Mouse (Mus musculus): ENCODE results near the gene Neo1. TPM values are rescaled to one million over a fixed set of nuclear protein-coding genes. Genes with fewer than 3 reads are reported as not detected.
A peak's percentile ranks its signal among the peaks of the same experiment; 100 is the strongest.

The Neo1 gene
- total and polyA plus RNA-seq, 3 experiments: 0.85 to 2.1 (median 1.4) TPM

DNA sequence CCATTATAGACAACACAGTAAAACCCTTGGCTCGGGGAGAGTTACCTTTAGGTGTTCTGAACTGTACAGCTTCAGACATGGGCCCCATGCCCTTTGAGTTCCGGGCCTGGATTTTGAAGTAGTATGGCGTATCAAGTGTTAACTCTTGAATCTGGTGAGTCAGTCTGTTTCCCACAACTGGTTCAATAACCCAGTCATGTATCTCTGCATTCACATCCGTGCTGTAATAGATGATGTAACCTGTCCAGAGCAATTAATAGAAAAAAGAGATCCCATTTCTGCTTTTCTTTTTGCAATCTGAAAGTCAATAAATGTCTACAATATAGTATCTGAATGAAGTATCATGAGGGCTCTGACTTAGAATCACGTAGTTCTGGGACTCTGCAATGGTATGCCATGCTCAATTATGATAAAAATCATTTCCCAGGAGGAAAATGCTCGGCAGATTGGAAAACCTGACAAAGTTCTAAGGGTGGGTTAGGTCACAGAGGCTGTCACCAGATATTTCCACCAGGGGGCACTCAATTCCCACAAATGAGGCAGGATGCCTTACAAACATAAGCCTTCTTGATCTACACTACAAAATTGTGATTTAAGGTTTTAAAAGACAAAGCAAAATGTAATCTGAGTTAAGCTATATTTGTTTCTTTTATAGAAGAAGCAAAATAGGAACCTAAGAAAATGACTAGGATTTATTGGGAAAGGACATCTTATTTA lies 133.2 kb downstream of the Neo1 start:
- DNase-seq (ENCODE audit: extremely low read depth): peak; percentile 67
- in situ Hi-C loops (cut with MboI; ENCODE audit: low pct_ligation_motif_present, low pct_unique_long_range_greater_than_20kb, low sequenced_read_pairs) (no loop called here), dilution Hi-C loops (cut with MboI; ENCODE audit: extremely low pct_ligation_motif_present, extremely low pct_unique_long_range_greater_than_20kb, low sequenced_read_pairs) (no loop called here)
- no peak overlapping the region for H3K9ac ChIP-seq (ENCODE audit: insufficient read depth, low read depth)
- no peaks in the 10 kb centered on the region for H3K79me2 ChIP-seq (replicated peaks; ENCODE audit: control insufficient read depth, extremely low read depth, insufficient read depth, poor library complexity, severe bottlenecking)
- no peaks in the 10 kb centered on the region for H3K27me3 ChIP-seq (replicated peaks)
- no peak overlapping the region for H3K27ac ChIP-seq (ENCODE audit: insufficient read depth, low read depth)
- H3K36me3 ChIP-seq (replicated peaks in 1 of 2; ENCODE audit: control insufficient read depth in 1 of 2, insufficient read depth in 1 of 2, low read length in 1 of 2): no peaks in the 10 kb centered on the region
- H3K4me1 ChIP-seq (ENCODE audit: control insufficient read depth in 1 of 2, insufficient read depth in 2 of 2): peaks cover 5 to 22% of the 10 kb centered on the region in 2 experiments; a peak in 3 of 4 replicates
- TF ChIP-seq RAD21 (IDR thresholded peaks at IDR 0.05; ENCODE audit: low read depth, low read length) (peak; percentile 94), ZNF384 (IDR thresholded peaks at IDR 0.05; ENCODE audit: low read depth, low read length) (no peak), SMC3 (IDR thresholded peaks at IDR 0.05; ENCODE audit: low read depth, low read length) (peak; percentile 77), HCFC1 (IDR thresholded peaks at IDR 0.05; ENCODE audit: low read depth, low read length) (no peak), MEF2A (IDR thresholded peaks at IDR 0.05; ENCODE audit: borderline replicate concordance, low read depth, low read length) (peak; percentile 20; the same call in 1 of the 2 replicates), CTCF (conservative IDR thresholded peaks at IDR 0.05 in 1 of 2, IDR thresholded peaks at IDR 0.05 in 1 of 2; ENCODE audit: low read depth in 2 of 2, low read length in 2 of 2) (peak; percentile 40 to 92; a peak in 3 of 4 replicates), IRF4 (IDR thresholded peaks at IDR 0.05; ENCODE audit: low read depth, low read length) (0 out of 2 replicates have a peak, but pooled peaks have one; percentile 22), ZC3H11A (IDR thresholded peaks at IDR 0.05; ENCODE audit: low read depth, low read length) (peak; percentile 15; the same call in 1 of the 2 replicates), ETS1 (conservative IDR thresholded peaks at IDR 0.05; ENCODE audit: low read depth, low read length) (no peak), EP300 (IDR thresholded peaks at IDR 0.05; ENCODE audit: low read length) (no peak), MAX (IDR thresholded peaks at IDR 0.05; ENCODE audit: low read length) (no peak)
- H3K4me3 ChIP-seq (replicated peaks in 1 of 3; ENCODE audit: low read depth in 2 of 3, low read length in 2 of 3, poor library complexity in 1 of 3): no peak overlapping the region
- H3K9me3 ChIP-seq (replicated peaks; ENCODE audit: low read length): no peaks in the 10 kb centered on the region
- no peak overlapping the region for H3K4me2 ChIP-seq (ENCODE audit: insufficient read depth, low read depth, poor library complexity, severe bottlenecking)

DNA sequence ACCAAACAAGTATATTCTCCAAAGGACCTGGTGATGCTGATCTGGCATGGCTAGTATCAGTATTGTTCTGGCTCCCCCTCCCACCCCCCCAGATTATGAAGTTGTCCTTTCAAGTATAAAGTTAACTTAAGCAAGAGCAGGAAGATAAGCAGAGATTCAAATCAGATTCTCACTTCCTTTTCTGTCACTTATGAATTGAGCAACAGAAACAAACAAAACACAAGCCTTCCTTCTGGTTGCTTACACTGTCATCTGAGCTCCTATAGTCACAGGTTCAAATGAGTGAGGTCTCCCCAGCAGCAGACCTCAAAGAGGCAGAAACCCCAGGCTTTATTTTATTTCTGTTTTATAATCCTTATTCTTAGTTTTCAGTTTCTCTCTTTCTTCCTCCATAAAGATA lies 136.6 kb downstream of the Neo1 start:
- Histone ChIP-seq H3K4me2 (ENCODE audit: insufficient read depth, low read depth, poor library complexity, severe bottlenecking) (peak overlapping the region; percentile 71), H3K9ac (ENCODE audit: insufficient read depth, low read depth) (no peak overlapping the region), H3K27ac (ENCODE audit: insufficient read depth, low read depth) (no peak overlapping the region), H3K4me3 (replicated peaks in 1 of 3; ENCODE audit: low read depth in 2 of 3, low read length in 2 of 3, poor library complexity in 1 of 3) (no peak overlapping the region), H3K4me1 (ENCODE audit: control insufficient read depth in 1 of 2, insufficient read depth in 2 of 2) (peaks cover 5 to 22% of the 10 kb centered on the region in 2 experiments; a peak in 3 of 4 replicates), H3K79me2 (replicated peaks; ENCODE audit: control insufficient read depth, extremely low read depth, insufficient read depth, poor library complexity, severe bottlenecking) (no peaks in the 10 kb centered on the region), H3K9me3 (replicated peaks; ENCODE audit: low read length) (no peaks in the 10 kb centered on the region), H3K27me3 (replicated peaks) (no peaks in the 10 kb centered on the region), H3K36me3 (replicated peaks in 1 of 2; ENCODE audit: control insufficient read depth in 1 of 2, insufficient read depth in 1 of 2, low read length in 1 of 2) (no peaks in the 10 kb centered on the region)
- in situ Hi-C loops (cut with MboI; ENCODE audit: low pct_ligation_motif_present, low pct_unique_long_range_greater_than_20kb, low sequenced_read_pairs) (no loop called here), dilution Hi-C loops (cut with MboI; ENCODE audit: extremely low pct_ligation_motif_present, extremely low pct_unique_long_range_greater_than_20kb, low sequenced_read_pairs) (no loop called here)
- DNase-seq (ENCODE audit: extremely low read depth): no peak
- no peak for TF ChIP-seq CTCF (conservative IDR thresholded peaks at IDR 0.05 in 1 of 2, IDR thresholded peaks at IDR 0.05 in 1 of 2; ENCODE audit: low read depth in 2 of 2, low read length in 2 of 2)
- TF ChIP-seq IRF4 (IDR thresholded peaks at IDR 0.05; ENCODE audit: low read depth, low read length): peak; percentile 66
